Mouse (Mus musculus) CH12.LX (cell line): ENCODE results near the gene Cep97. TPM values are rescaled to one million over a fixed set of nuclear protein-coding genes. Genes with fewer than 3 reads are reported as not detected.

Experiments used
- DNase-seq: peaks from one replicate; pipeline ENCODE4 v3.0.0-alpha.2; 2013; ENCODE audit errors: extremely low read depth
- H3K27ac ChIP-seq: 2 replicates; pipeline ENCODE4 v1.5.1; 2012; ENCODE audit warnings: low read depth, mild to moderate bottlenecking, control low read depth, moderate library complexity; ENCODE audit not compliant: insufficient read depth
- H3K27me3 ChIP-seq: replicated peaks from 2 replicates; pipeline ENCODE3; 2012; ENCODE audit warnings: inconsistent platforms
- H3K36me3 ChIP-seq, 2 experiments: replicated peaks in 1 of 2; 2 replicates each; pipeline versions ENCODE3 to v1.6.1; 2012; ENCODE audit warnings: inconsistent platforms in 1 of 2, low read length in 1 of 2, mild to moderate bottlenecking in 1 of 2, mixed read lengths in 1 of 2, moderate library complexity in 1 of 2; ENCODE audit not compliant: control insufficient read depth in 1 of 2, insufficient read depth in 1 of 2
- H3K4me1 ChIP-seq, 2 experiments: 2 replicates each; pipeline ENCODE4 v1.6.1; 2012; ENCODE audit warnings: inconsistent platforms in 1 of 2, moderate library complexity in 1 of 2; ENCODE audit not compliant: insufficient read depth in 2 of 2, control insufficient read depth in 1 of 2
- H3K4me2 ChIP-seq: 2 replicates; pipeline ENCODE4 v1.6.1; 2012; ENCODE audit warnings: low read depth, mild to moderate bottlenecking, control low read depth; ENCODE audit not compliant: poor library complexity, insufficient read depth, severe bottlenecking
- H3K4me3 ChIP-seq, 3 experiments: fragments of 150-350 bp in 1 of 3; sonication (generic) in 1 of 3; replicated peaks in 1 of 3; 2 replicates each; pipeline versions ENCODE3 to v1.5.1; 2011 to 2012; ENCODE audit warnings: low read depth in 2 of 3, low read length in 2 of 3, mild to moderate bottlenecking in 2 of 3, moderate library complexity in 2 of 3, control low read depth in 1 of 3, improper control_type of control experiment in 1 of 3, inconsistent platforms in 1 of 3, mixed read lengths in 1 of 3; ENCODE audit not compliant: poor library complexity in 1 of 3
- H3K79me2 ChIP-seq: replicated peaks from 2 replicates; pipeline ENCODE4 v1.6.1; 2012; ENCODE audit warnings: mild to moderate bottlenecking, moderate library complexity; ENCODE audit not compliant: control insufficient read depth, poor library complexity, insufficient read depth, severe bottlenecking; ENCODE audit errors: extremely low read depth
- H3K9ac ChIP-seq: 2 replicates; pipeline ENCODE4 v1.6.1; 2012; ENCODE audit warnings: low read depth, mild to moderate bottlenecking, control low read depth, moderate library complexity; ENCODE audit not compliant: insufficient read depth
- H3K9me3 ChIP-seq: replicated peaks from 2 replicates; pipeline ENCODE3; 2012; ENCODE audit warnings: low read length, inconsistent platforms, mixed read lengths
- CHD1 ChIP-seq: IDR thresholded peaks from 2 replicates; pipeline ENCODE4 v1.6.1; 2012; ENCODE audit warnings: low read depth, low read length, improper control_type of control experiment, inconsistent platforms
- CHD2 ChIP-seq: IDR thresholded peaks from 2 replicates; pipeline ENCODE4 v1.6.1; 2011; ENCODE audit warnings: low read length, improper control_type of control experiment
- CTCF ChIP-seq, 2 experiments: IDR thresholded peaks in 1 of 2; conservative IDR thresholded peaks in 1 of 2; 2 replicates each; pipeline ENCODE4 v1.5.1; 2011 to 2012; ENCODE audit warnings: low read depth in 2 of 2, low read length in 2 of 2, improper control_type of control experiment in 1 of 2, inconsistent platforms in 1 of 2, mild to moderate bottlenecking in 1 of 2, moderate library complexity in 1 of 2
- E2F4 ChIP-seq: IDR thresholded peaks from 2 replicates; pipeline ENCODE4 v1.6.1; 2011; ENCODE audit warnings: low read depth, low read length, improper control_type of control experiment; ENCODE audit not compliant: insufficient replicate concordance
- ELF1 ChIP-seq: IDR thresholded peaks from 2 replicates; pipeline ENCODE4 v1.6.1; 2014; ENCODE audit warnings: low read depth, mild to moderate bottlenecking, inconsistent platforms, low read length, improper control_type of control experiment
- EP300 ChIP-seq: IDR thresholded peaks from 2 replicates; pipeline ENCODE4 v1.6.1; 2011; ENCODE audit warnings: low read length, improper control_type of control experiment
- ETS1 ChIP-seq: conservative IDR thresholded peaks from 2 replicates; pipeline ENCODE4 v1.6.1; 2012; ENCODE audit warnings: low read depth, mild to moderate bottlenecking, inconsistent platforms, low read length, improper control_type of control experiment, moderate library complexity
- HCFC1 ChIP-seq: IDR thresholded peaks from 2 replicates; pipeline ENCODE4 v1.6.1; 2012; ENCODE audit warnings: low read depth, mild to moderate bottlenecking, inconsistent platforms, low read length, improper control_type of control experiment
- IRF4 ChIP-seq: IDR thresholded peaks from 2 replicates; pipeline ENCODE4 v1.6.1; 2014; ENCODE audit warnings: low read depth, mild to moderate bottlenecking, inconsistent platforms, low read length, improper control_type of control experiment
- JUN ChIP-seq: IDR thresholded peaks from 2 replicates; pipeline ENCODE4 v1.6.1; 2011; ENCODE audit warnings: low read depth, mild to moderate bottlenecking, low read length, improper control_type of control experiment, moderate library complexity; ENCODE audit not compliant: insufficient read depth
- JUND ChIP-seq: conservative IDR thresholded peaks from 2 replicates; pipeline ENCODE4 v1.6.1; 2011; ENCODE audit warnings: low read depth, low read length, improper control_type of control experiment
- KAT2A ChIP-seq: IDR thresholded peaks from 2 replicates; pipeline ENCODE4 v1.6.1; 2012; ENCODE audit warnings: low read length, improper control_type of control experiment, inconsistent platforms; ENCODE audit not compliant: insufficient replicate concordance
- MAFK ChIP-seq: IDR thresholded peaks from 2 replicates; pipeline ENCODE4 v1.6.1; 2011; ENCODE audit warnings: low read length, improper control_type of control experiment; ENCODE audit not compliant: insufficient replicate concordance
- MAZ ChIP-seq: IDR thresholded peaks from 2 replicates; pipeline ENCODE4 v1.6.1; 2012; ENCODE audit warnings: low read depth, mild to moderate bottlenecking, inconsistent platforms, low read length, improper control_type of control experiment, moderate library complexity
- MEF2A ChIP-seq: IDR thresholded peaks from 2 replicates; pipeline ENCODE4 v1.6.1; 2014; ENCODE audit warnings: low read depth, mild to moderate bottlenecking, inconsistent platforms, low read length, improper control_type of control experiment, borderline replicate concordance
- MXI1 ChIP-seq: IDR thresholded peaks from 2 replicates; pipeline ENCODE4 v1.6.1; 2011; ENCODE audit warnings: mild to moderate bottlenecking, low read depth, low read length, improper control_type of control experiment
- MYC ChIP-seq: IDR thresholded peaks from 2 replicates; pipeline ENCODE4 v1.6.1; 2011; ENCODE audit warnings: low read depth, mild to moderate bottlenecking, improper control_type of control experiment, low read length
- NRF1 ChIP-seq: IDR thresholded peaks from 2 replicates; pipeline ENCODE4 v1.6.1; 2014; ENCODE audit warnings: low read depth, mild to moderate bottlenecking, inconsistent platforms, low read length, improper control_type of control experiment, moderate library complexity
- PAX5 ChIP-seq: IDR thresholded peaks from 2 replicates; pipeline ENCODE4 v1.6.1; 2012; ENCODE audit warnings: low read length, inconsistent platforms, mixed read lengths
- POLR2A ChIP-seq: IDR thresholded peaks from 2 replicates; pipeline ENCODE4 v1.6.1; 2011; ENCODE audit warnings: low read depth, mild to moderate bottlenecking, improper control_type of control experiment, low read length
- POLR2AphosphoS2 ChIP-seq: IDR thresholded peaks from 2 replicates; pipeline ENCODE4 v1.6.1; 2011; ENCODE audit warnings: low read depth, low read length, improper control_type of control experiment
- RAD21 ChIP-seq: IDR thresholded peaks from 2 replicates; pipeline ENCODE4 v1.6.1; 2011; ENCODE audit warnings: low read depth, mild to moderate bottlenecking, low read length, improper control_type of control experiment, moderate library complexity
- RCOR1 ChIP-seq: conservative IDR thresholded peaks from 2 replicates; pipeline ENCODE4 v1.6.1; 2012; ENCODE audit warnings: low read depth, mild to moderate bottlenecking, inconsistent platforms, low read length, improper control_type of control experiment
- SIN3A ChIP-seq: IDR thresholded peaks from 2 replicates; pipeline ENCODE4 v1.6.1; 2012; ENCODE audit warnings: low read length, improper control_type of control experiment, inconsistent platforms
- SMC3 ChIP-seq: IDR thresholded peaks from 2 replicates; pipeline ENCODE4 v1.6.1; 2011; ENCODE audit warnings: low read depth, low read length, improper control_type of control experiment
- USF1 ChIP-seq: IDR thresholded peaks from 2 replicates; pipeline ENCODE4 v1.6.1; 2014; ENCODE audit warnings: low read depth, mild to moderate bottlenecking, inconsistent platforms, low read length, improper control_type of control experiment
- USF2 ChIP-seq: conservative IDR thresholded peaks from 2 replicates; pipeline ENCODE4 v1.6.1; 2011; ENCODE audit warnings: low read depth, low read length, improper control_type of control experiment
- ZNF384 ChIP-seq: IDR thresholded peaks from 2 replicates; pipeline ENCODE4 v1.6.1; 2012; ENCODE audit warnings: low read depth, low read length, improper control_type of control experiment, inconsistent platforms
- dilution Hi-C: fragments of 300-500 bp; cut with MboI; formaldehyde crosslinking; loops from 2 replicates; pipeline ENCODE4 v1.14.3; 2020; ENCODE audit warnings: low sequenced_read_pairs; ENCODE audit not compliant: extremely low pct_unique_long_range_greater_than_20kb, extremely low pct_ligation_motif_present
- in situ Hi-C: fragments of 300-500 bp; cut with MboI; formaldehyde crosslinking; loops from 3 replicates; pipeline ENCODE4 v1.14.3; 2019; ENCODE audit warnings: low sequenced_read_pairs, low pct_ligation_motif_present, low pct_unique_long_range_greater_than_20kb, mixed read lengths
- polyA plus RNA-seq: library from polyadenylated mRNA; unstranded; fragments of >175 nt; gene quantifications from 2 replicates; pipeline ENCODE4 v1.2.1, GENCODE M21; 2012; ENCODE audit warnings: low read depth; ENCODE audit not compliant: insufficient read length
- total RNA-seq, 2 experiments: library from RNA; depleted of rRNA; stranded (reverse); fragments of 300-350 nt in 1 of 2; fragments of >200 nt in 1 of 2; gene quantifications; 2 replicates each; pipeline ENCODE4 v1.2.3; 2012 to 2014

Cep97 gene
- total and polyA plus RNA-seq, 3 experiments = 19.2 to 27.5 (median 24.9) TPM

DNA sequence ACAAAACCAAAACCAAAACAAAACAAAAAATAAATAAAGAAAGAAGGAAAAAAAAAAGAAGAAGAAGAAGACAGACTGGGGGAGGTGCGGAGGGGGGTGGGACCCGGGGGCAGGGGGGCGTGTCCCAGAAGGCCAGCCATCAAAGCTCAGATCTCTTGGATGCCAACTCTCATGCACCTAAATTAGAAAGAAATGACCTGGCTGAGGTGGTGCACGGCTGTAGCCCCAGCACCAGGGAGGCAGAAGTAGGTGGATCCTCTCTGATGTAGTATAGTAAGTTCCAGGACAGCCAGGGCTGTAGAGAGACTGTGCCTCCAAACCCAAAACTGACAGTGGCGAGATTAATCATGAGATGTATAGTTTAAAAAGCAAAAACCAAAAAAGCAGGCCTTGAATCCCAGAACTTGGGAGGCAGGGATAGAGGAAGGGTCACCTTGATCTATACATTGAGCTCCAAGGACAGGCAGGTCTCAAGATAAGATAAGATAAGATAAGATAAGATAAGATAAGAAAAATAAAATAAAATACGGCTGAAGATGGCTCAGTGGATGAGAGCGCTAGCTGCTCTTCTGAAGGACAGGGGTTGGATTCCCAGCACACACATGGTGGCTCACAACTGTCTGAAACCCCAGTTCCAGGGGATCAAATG lies 17.1 kb upstream of the Cep97 start:
- Histone ChIP-seq H3K4me3 (no peak overlapping the region), H3K4me2 (peak overlapping the region; percentile 58; the same call in 1 of the 2 replicates), H3K9me3 (peaks cover 4% of the 10 kb centered on the region), H3K79me2 (no peaks in the 10 kb centered on the region), H3K9ac (no peak overlapping the region; the same call in 1 of the 2 replicates), H3K4me1 (peaks cover 5 to 17% of the 10 kb centered on the region in 2 experiments), H3K36me3 (no peaks in the 10 kb centered on the region), H3K27ac (no peak overlapping the region), H3K27me3 (no peaks in the 10 kb centered on the region)
- TF ChIP-seq KAT2A (no peak), CHD1 (no peak), NRF1 (no peak), CTCF (conservative IDR thresholded peaks at IDR 0.05 in 1 of 2, IDR thresholded peaks at IDR 0.05 in 1 of 2; ENCODE audit: low read depth in 2 of 2, low read length in 2 of 2) (no peak), MXI1 (no peak), RCOR1 (no peak), POLR2A (no peak), HCFC1 (no peak)
- no peak for DNase-seq
- dilution Hi-C loops = no loop called here
- in situ Hi-C loops = no loop called here

DNA sequence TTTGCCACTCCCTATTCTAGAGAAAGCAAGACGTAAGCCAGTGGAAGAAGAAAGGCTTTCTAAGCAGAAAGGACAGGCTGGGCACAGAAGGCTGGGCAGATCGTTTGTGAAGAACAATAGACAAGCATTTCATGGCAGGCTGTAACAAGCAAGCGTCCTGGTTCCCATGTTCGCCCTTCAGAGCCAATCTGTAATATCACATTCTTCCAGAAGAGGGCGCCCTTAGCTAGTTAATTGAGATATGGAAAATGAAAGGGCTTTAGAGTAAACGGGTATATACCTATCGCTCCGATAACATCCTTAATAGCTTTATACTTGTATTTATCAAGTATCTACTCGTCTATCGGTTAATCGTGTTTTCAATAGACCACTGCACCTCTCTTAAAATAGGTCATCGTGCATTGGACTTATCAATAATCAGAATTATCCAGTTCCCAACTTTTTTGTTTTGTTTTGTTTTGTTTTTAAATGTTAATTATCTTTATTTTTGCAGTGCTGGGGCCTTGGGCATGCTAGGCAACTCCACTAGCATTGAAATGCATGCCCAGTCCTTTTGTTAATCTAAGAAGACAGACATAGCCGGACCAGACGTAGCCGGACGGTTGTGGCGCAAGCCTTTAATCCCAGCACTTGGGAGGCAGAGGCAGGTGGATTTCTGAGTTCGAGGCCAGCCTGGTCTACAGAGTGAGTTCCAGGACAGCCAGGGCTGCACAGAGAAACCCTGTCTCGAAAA lies 16.5 kb upstream of the Cep97 start:
- H3K27ac ChIP-seq = peak overlapping the region; percentile 80
- H3K36me3 ChIP-seq = no peaks in the 10 kb centered on the region
- dilution Hi-C loops (no loop called here), in situ Hi-C loops (no loop called here)
- peak overlapping the region; percentile 35; the same call in 1 of the 2 replicates for H3K9ac ChIP-seq
- H3K4me2 ChIP-seq = peak overlapping the region; percentile 58
- DNase-seq = peak; percentile 99
- no peaks in the 10 kb centered on the region for H3K27me3 ChIP-seq
- H3K4me1 ChIP-seq = peaks cover 5 to 17% of the 10 kb centered on the region in 2 experiments
- H3K4me3 ChIP-seq = peak overlapping the region in 2 of 3 experiments; percentile 46 to 48
- no peaks in the 10 kb centered on the region for H3K79me2 ChIP-seq
- H3K9me3 ChIP-seq = peaks cover 4% of the 10 kb centered on the region
- TF ChIP-seq POLR2A (no peak), MAFK (no peak; the same call in 1 of the 2 replicates), ZNF384 (no peak), MEF2A (peak; percentile 67; the same call in 1 of the 2 replicates), IRF4 (peak; percentile 81), SMC3 (peak; percentile 87), PAX5 (no peak), CTCF (conservative IDR thresholded peaks at IDR 0.05 in 1 of 2, IDR thresholded peaks at IDR 0.05 in 1 of 2; ENCODE audit: low read depth in 2 of 2, low read length in 2 of 2) (peak; percentile 94 to 96), MYC (peak; percentile 84), USF1 (no peak), MAZ (peak; percentile 77; the same call in 1 of the 2 replicates), JUND (peak; percentile 79), POLR2AphosphoS2 (no peak), RAD21 (peak; percentile 100), KAT2A (no peak), ETS1 (no peak; the same call in 1 of the 2 replicates), CHD1 (peak; percentile 90), EP300 (no peak), NRF1 (no peak), JUN (peak; percentile 33; the same call in 1 of the 2 replicates), HCFC1 (peak; percentile 54), E2F4 (peak; percentile 66; the same call in 1 of the 2 replicates), CHD2 (no peak), USF2 (peak; percentile 22; the same call in 1 of the 2 replicates), RCOR1 (no peak), SIN3A (peak; percentile 90; the same call in 1 of the 2 replicates), ELF1 (peak; percentile 45; the same call in 1 of the 2 replicates)
